Mouse (Mus musculus): ENCODE data around the gene F3. TPM values are rescaled to one million over a fixed set of nuclear protein-coding genes. Genes with fewer than 3 reads are reported as not detected.

Gene F3
- total and polyA plus RNA-seq, 3 experiments, result not detected

- no peak overlapping the region for H3K4me3 ChIP-seq (ENCODE audit: low read depth, low read length)
- H3K36me3 ChIP-seq (replicated peaks), result no peaks in the 10 kb centered on the region
- DNase-seq (ENCODE audit: low spot score) (no peak), ATAC-seq (ENCODE audit: extremely low read depth, insufficient number of reproducible peaks, low FRiP score, poor library complexity, severe bottlenecking) (no peak)
- H3K4me1 ChIP-seq (ENCODE audit: insufficient read depth, low read depth, low read length), result peaks cover 18% of the 10 kb centered on the region
- no peaks in the 10 kb centered on the region for H3K9me3 ChIP-seq (replicated peaks)
- no peak for TF ChIP-seq GATA2 (IDR thresholded peaks at IDR 0.05; ENCODE audit: borderline replicate concordance, low read depth, low read length)
- no peak for TF ChIP-seq POLR2AphosphoS5 (IDR thresholded peaks at IDR 0.05; ENCODE audit: insufficient replicate concordance, low read depth, low read length)
- no peak for TF ChIP-seq TAL1 (conservative IDR thresholded peaks at IDR 0.05; ENCODE audit: low read depth, low read length)
- no peak for TF ChIP-seq GATA1 (IDR thresholded peaks at IDR 0.05; ENCODE audit: borderline replicate concordance, low read length)
- no peak for TF ChIP-seq CTCF (IDR thresholded peaks at IDR 0.05; ENCODE audit: low read depth, low read length)
- peaks cover 24% of the 10 kb centered on the region for H3K27me3 ChIP-seq (ENCODE audit: insufficient read depth, low read length)
Measured at GRCm38 (mm10) chr3:121684552-121684951, 38.8 kb upstream of the F3 start.

GRCm38 (mm10) chr3:121684963-121685362, 38.4 kb upstream of the F3 start:
- no peak for ATAC-seq (ENCODE audit: extremely low read depth, insufficient number of reproducible peaks, low FRiP score, poor library complexity, severe bottlenecking)
- Histone ChIP-seq H3K9me3 (replicated peaks) (no peaks in the 10 kb centered on the region), H3K27me3 (ENCODE audit: insufficient read depth, low read length) (peaks cover 24% of the 10 kb centered on the region), H3K4me1 (ENCODE audit: insufficient read depth, low read depth, low read length) (peaks cover 22% of the 10 kb centered on the region), H3K36me3 (replicated peaks) (no peaks in the 10 kb centered on the region), H3K4me3 (ENCODE audit: low read depth, low read length) (no peak overlapping the region)
- no peak for DNase-seq (ENCODE audit: low spot score)
- TF ChIP-seq TAL1 (conservative IDR thresholded peaks at IDR 0.05; ENCODE audit: low read depth, low read length), result no peak
- no peak for TF ChIP-seq CTCF (IDR thresholded peaks at IDR 0.05; ENCODE audit: low read depth, low read length)
- no peak for TF ChIP-seq POLR2AphosphoS5 (IDR thresholded peaks at IDR 0.05; ENCODE audit: insufficient replicate concordance, low read depth, low read length)
- TF ChIP-seq GATA1 (IDR thresholded peaks at IDR 0.05; ENCODE audit: borderline replicate concordance, low read length), result no peak
- TF ChIP-seq GATA2 (IDR thresholded peaks at IDR 0.05; ENCODE audit: borderline replicate concordance, low read depth, low read length), result no peak

- H3K4me3 ChIP-seq (ENCODE audit: low read depth, low read length), result no peak overlapping the region
- no peak for DNase-seq (ENCODE audit: low spot score)
- H3K4me1 ChIP-seq (ENCODE audit: insufficient read depth, low read depth, low read length), result peaks cover 27% of the 10 kb centered on the region
- ATAC-seq (ENCODE audit: extremely low read depth, insufficient number of reproducible peaks, low FRiP score, poor library complexity, severe bottlenecking), result no peak
- no peaks in the 10 kb centered on the region for H3K36me3 ChIP-seq (replicated peaks)
- TF ChIP-seq GATA1 (IDR thresholded peaks at IDR 0.05; ENCODE audit: borderline replicate concordance, low read length) (no peak), CTCF (IDR thresholded peaks at IDR 0.05; ENCODE audit: low read depth, low read length) (no peak), GATA2 (IDR thresholded peaks at IDR 0.05; ENCODE audit: borderline replicate concordance, low read depth, low read length) (no peak)
- H3K27me3 ChIP-seq (ENCODE audit: insufficient read depth, low read length), result peaks cover 21% of the 10 kb centered on the region
- no peaks in the 10 kb centered on the region for H3K9me3 ChIP-seq (replicated peaks)
Measured at GRCm38 (mm10) chr3:121685985-121686384, 37.4 kb upstream of the F3 start.

- no peak for ATAC-seq (ENCODE audit: extremely low read depth, insufficient number of reproducible peaks, low FRiP score, poor library complexity, severe bottlenecking)
- peaks cover 27% of the 10 kb centered on the region for H3K4me1 ChIP-seq (ENCODE audit: insufficient read depth, low read depth, low read length)
- no peak overlapping the region for H3K4me3 ChIP-seq (ENCODE audit: low read depth, low read length)
- no peak for DNase-seq (ENCODE audit: low spot score)
- TF ChIP-seq TAL1 (conservative IDR thresholded peaks at IDR 0.05; ENCODE audit: low read depth, low read length) (no peak), GATA1 (IDR thresholded peaks at IDR 0.05; ENCODE audit: borderline replicate concordance, low read length) (no peak), POLR2AphosphoS5 (IDR thresholded peaks at IDR 0.05; ENCODE audit: insufficient replicate concordance, low read depth, low read length) (no peak), CTCF (IDR thresholded peaks at IDR 0.05; ENCODE audit: low read depth, low read length) (no peak), GATA2 (IDR thresholded peaks at IDR 0.05; ENCODE audit: borderline replicate concordance, low read depth, low read length) (no peak)
- no peaks in the 10 kb centered on the region for H3K36me3 ChIP-seq (replicated peaks)
- no peaks in the 10 kb centered on the region for H3K9me3 ChIP-seq (replicated peaks)
- H3K27me3 ChIP-seq (ENCODE audit: insufficient read depth, low read length), result peaks cover 21% of the 10 kb centered on the region
Measured at GRCm38 (mm10) chr3:121686408-121686911, 36.9 kb upstream of the F3 start.

GRCm38 (mm10) chr3:121687741-121688140, 35.6 kb upstream of the F3 start:
- peaks cover 22% of the 10 kb centered on the region for H3K27me3 ChIP-seq (ENCODE audit: insufficient read depth, low read length)
- no peak overlapping the region for H3K4me3 ChIP-seq (ENCODE audit: low read depth, low read length)
- no peak for ATAC-seq (ENCODE audit: extremely low read depth, insufficient number of reproducible peaks, low FRiP score, poor library complexity, severe bottlenecking)
- no peaks in the 10 kb centered on the region for H3K36me3 ChIP-seq (replicated peaks)
- no peak for DNase-seq (ENCODE audit: low spot score)
- peaks cover 30% of the 10 kb centered on the region for H3K4me1 ChIP-seq (ENCODE audit: insufficient read depth, low read depth, low read length)
- no peaks in the 10 kb centered on the region for H3K9me3 ChIP-seq (replicated peaks)
- TF ChIP-seq TAL1 (conservative IDR thresholded peaks at IDR 0.05; ENCODE audit: low read depth, low read length) (no peak), GATA1 (IDR thresholded peaks at IDR 0.05; ENCODE audit: borderline replicate concordance, low read length) (no peak), POLR2AphosphoS5 (IDR thresholded peaks at IDR 0.05; ENCODE audit: insufficient replicate concordance, low read depth, low read length) (no peak), GATA2 (IDR thresholded peaks at IDR 0.05; ENCODE audit: borderline replicate concordance, low read depth, low read length) (no peak), CTCF (IDR thresholded peaks at IDR 0.05; ENCODE audit: low read depth, low read length) (no peak)

GRCm38 (mm10) chr3:121689029-121689428, 34.3 kb upstream of the F3 start:
- Histone ChIP-seq H3K9me3 (replicated peaks) (no peaks in the 10 kb centered on the region), H3K4me1 (ENCODE audit: insufficient read depth, low read depth, low read length) (peaks cover 38% of the 10 kb centered on the region), H3K36me3 (replicated peaks) (no peaks in the 10 kb centered on the region), H3K4me3 (ENCODE audit: low read depth, low read length) (no peak overlapping the region), H3K27me3 (ENCODE audit: insufficient read depth, low read length) (peaks cover 29% of the 10 kb centered on the region)
- peak; percentile 93 for ATAC-seq (ENCODE audit: extremely low read depth, insufficient number of reproducible peaks, low FRiP score, poor library complexity, severe bottlenecking)
- DNase-seq (ENCODE audit: low spot score), result peak; percentile 25
- TF ChIP-seq TAL1 (conservative IDR thresholded peaks at IDR 0.05; ENCODE audit: low read depth, low read length), result peak; percentile 68
- TF ChIP-seq GATA1 (IDR thresholded peaks at IDR 0.05; ENCODE audit: borderline replicate concordance, low read length), result no peak

- H3K4me3 ChIP-seq (ENCODE audit: low read depth, low read length), result no peak overlapping the region
- peaks cover 30% of the 10 kb centered on the region for H3K27me3 ChIP-seq (ENCODE audit: insufficient read depth, low read length)
- DNase-seq (ENCODE audit: low spot score), result no peak
- no peak for ATAC-seq (ENCODE audit: extremely low read depth, insufficient number of reproducible peaks, low FRiP score, poor library complexity, severe bottlenecking)
- H3K9me3 ChIP-seq (replicated peaks), result no peaks in the 10 kb centered on the region
- H3K4me1 ChIP-seq (ENCODE audit: insufficient read depth, low read depth, low read length), result peaks cover 38% of the 10 kb centered on the region
- no peak for TF ChIP-seq TAL1 (conservative IDR thresholded peaks at IDR 0.05; ENCODE audit: low read depth, low read length)
- no peak for TF ChIP-seq POLR2AphosphoS5 (IDR thresholded peaks at IDR 0.05; ENCODE audit: insufficient replicate concordance, low read depth, low read length)
- TF ChIP-seq GATA1 (IDR thresholded peaks at IDR 0.05; ENCODE audit: borderline replicate concordance, low read length), result no peak
- TF ChIP-seq CTCF (IDR thresholded peaks at IDR 0.05; ENCODE audit: low read depth, low read length), result no peak
- no peak for TF ChIP-seq GATA2 (IDR thresholded peaks at IDR 0.05; ENCODE audit: borderline replicate concordance, low read depth, low read length)
- H3K36me3 ChIP-seq (replicated peaks), result no peaks in the 10 kb centered on the region
Measured at GRCm38 (mm10) chr3:121689697-121690096, 33.6 kb upstream of the F3 start.
